ENCODE assay signal across 19 mouse cellular contexts in the genomic region with DNA sequence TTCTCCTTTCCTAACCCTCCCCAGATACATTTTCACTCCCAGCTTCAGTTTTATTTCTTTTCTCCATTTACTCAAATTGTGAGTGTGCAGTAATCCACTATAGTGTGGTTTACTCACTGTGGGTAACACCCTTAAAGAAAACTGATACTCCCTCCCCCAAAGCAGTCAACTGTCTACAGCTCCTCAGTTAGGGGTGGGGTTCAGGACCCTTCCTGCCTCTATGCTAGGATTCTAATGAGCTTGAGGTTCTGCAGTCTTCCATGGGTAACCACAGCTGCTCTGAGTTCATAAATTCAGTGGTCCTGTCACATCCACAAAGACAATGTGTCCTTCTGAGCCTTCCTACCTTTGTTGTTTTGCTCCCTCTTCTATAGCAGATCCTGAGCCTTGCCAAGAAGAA.
"Had no signal": no experiment of that assay in that cellular context is flagged by ENCODE, and none has a peak within 500 bp of the region (broad histone marks: within the 10 kb centered on the region; RNA-seq: fewer than 3 reads in every experiment).

No protein-coding gene starts in this region.

- H3K4me2 ChIP-seq: lung, embryonic 14.5 days; midbrain, embryonic 12.5 days; neural tube, embryonic 13.5 days; neural tube, embryonic 15.5 days had no signal

- H3K36me3 ChIP-seq: midbrain, embryonic 10.5 days; midbrain, embryonic 12.5 days; neural tube, embryonic 13.5 days; neural tube, embryonic 15.5 days had no signal

- H3K27ac ChIP-seq: midbrain, embryonic 10.5 days; midbrain, embryonic 12.5 days; neural tube, embryonic 13.5 days; neural tube, embryonic 15.5 days had no signal

- DNase-seq: lung, adult 18-20 months; lung, embryonic 14.5 days; lung, postnatal 10 days; lung, postnatal 4 days; midbrain, embryonic 14.5 days; retina, postnatal 1 day; right cerebral cortex, adult 18-20 months; right cerebral cortex, postnatal 25 days; right cerebral cortex, postnatal 4 days; spleen, adult 18-20 months; thymus, adult 18-20 months; thymus, postnatal 14 days; thymus, postnatal 36 days had no signal

- H3K27me3 ChIP-seq: midbrain, embryonic 12.5 days; neural tube, embryonic 13.5 days; neural tube, embryonic 15.5 days had no signal

- H3K4me3 ChIP-seq: midbrain, embryonic 10.5 days; midbrain, embryonic 12.5 days; myocyte; neural tube, embryonic 13.5 days; neural tube, embryonic 15.5 days had no signal

- H3K4me1 ChIP-seq: midbrain, embryonic 10.5 days; midbrain, embryonic 12.5 days; neural tube, embryonic 13.5 days; neural tube, embryonic 15.5 days had no signal

- ATAC-seq: midbrain, embryonic 16.5 days had no signal

- H3K9ac ChIP-seq: lung, embryonic 14.5 days; midbrain, embryonic 12.5 days; neural tube, embryonic 13.5 days; neural tube, embryonic 15.5 days had no signal

- H3K9me3 ChIP-seq: midbrain, embryonic 10.5 days; midbrain, embryonic 12.5 days; neural tube, embryonic 13.5 days; neural tube, embryonic 15.5 days had no signal
